Mouse (Mus musculus): ENCODE measurements around the gene Eif3l. TPM values are rescaled to one million over a fixed set of nuclear protein-coding genes. Genes with fewer than 3 reads are reported as not detected.
A peak's percentile ranks its signal among the peaks of the same experiment; 100 is the strongest.

Eif3l gene
- polyA plus RNA-seq, 1 experiment from 2014 or later, result 99.3 TPM

GRCm38 (mm10) chr15:79103264-79103663 lies 28.3 kb downstream of the Eif3l start:
- no peak overlapping the region for H3K9ac ChIP-seq (replicated peaks; ENCODE audit: low read depth)
- H3K4me1 ChIP-seq (ENCODE audit: insufficient read depth, low read depth, low read length), result peaks cover 15% of the 10 kb centered on the region
- H3K9me3 ChIP-seq (ENCODE audit: low read length), result no peaks in the 10 kb centered on the region
- no peak overlapping the region for H3K27ac ChIP-seq (ENCODE audit: low read length)
- no peak overlapping the region for H3K4me3 ChIP-seq (ENCODE audit: low read depth, low read length)
- ATAC-seq (no peak), DNase-seq (ENCODE audit: low spot score) (no peak)
- no peak overlapping the region for H3K4me2 ChIP-seq (replicated peaks; ENCODE audit: low read depth, low read length)
- 81% methylated on average over 10 of the region's 10 CpGs for WGBS
- TF ChIP-seq CTCF (IDR thresholded peaks at IDR 0.05) (no peak), EP300 (IDR thresholded peaks at IDR 0.05) (no peak)
- H3K27me3 ChIP-seq (replicated peaks; ENCODE audit: insufficient read depth, low read length), result no peaks in the 10 kb centered on the region
- no peaks in the 10 kb centered on the region for H3K36me3 ChIP-seq (ENCODE audit: insufficient read depth, low read length)

GRCm38 (mm10) chr15:79105804-79106203 lies 30.8 kb downstream of the Eif3l start:
- no peak overlapping the region for H3K9ac ChIP-seq (replicated peaks; ENCODE audit: low read depth)
- H3K4me2 ChIP-seq (replicated peaks; ENCODE audit: low read depth, low read length), result no peak overlapping the region
- H3K27ac ChIP-seq (ENCODE audit: low read length), result no peak overlapping the region
- no peaks in the 10 kb centered on the region for H3K9me3 ChIP-seq (ENCODE audit: low read length)
- peaks cover 17% of the 10 kb centered on the region; the same call in 1 of the 2 replicates for H3K4me1 ChIP-seq (ENCODE audit: insufficient read depth, low read depth, low read length)
- H3K36me3 ChIP-seq (ENCODE audit: insufficient read depth, low read length), result no peaks in the 10 kb centered on the region
- WGBS, result 53% methylated on average over 2 of the region's 2 CpGs
- ATAC-seq, result no peak
- H3K27me3 ChIP-seq (replicated peaks; ENCODE audit: insufficient read depth, low read length), result no peaks in the 10 kb centered on the region
- no peak for DNase-seq (ENCODE audit: low spot score)
- no peak overlapping the region for H3K4me3 ChIP-seq (ENCODE audit: low read depth, low read length)
- TF ChIP-seq CTCF (IDR thresholded peaks at IDR 0.05), result no peak
- no peak for TF ChIP-seq EP300 (IDR thresholded peaks at IDR 0.05)

GRCm38 (mm10) chr15:79107966-79108365 lies 33.0 kb downstream of the Eif3l start:
- H3K4me3 ChIP-seq (ENCODE audit: low read depth, low read length), result peak overlapping the region; percentile 84; the same call in 1 of the 2 replicates
- WGBS, result 26% methylated on average over 7 of the region's 7 CpGs
- no peaks in the 10 kb centered on the region for H3K9me3 ChIP-seq (ENCODE audit: low read length)
- peak overlapping the region; percentile 97 for H3K4me2 ChIP-seq (replicated peaks; ENCODE audit: low read depth, low read length)
- peak; percentile 61 for DNase-seq (ENCODE audit: low spot score)
- peaks cover 23% of the 10 kb centered on the region; the same call in 1 of the 2 replicates for H3K4me1 ChIP-seq (ENCODE audit: insufficient read depth, low read depth, low read length)
- H3K9ac ChIP-seq (replicated peaks; ENCODE audit: low read depth), result peak overlapping the region; percentile 82
- no peaks in the 10 kb centered on the region for H3K36me3 ChIP-seq (ENCODE audit: insufficient read depth, low read length)
- peak; percentile 30 for ATAC-seq
- TF ChIP-seq CTCF (IDR thresholded peaks at IDR 0.05) (no peak), EP300 (IDR thresholded peaks at IDR 0.05) (no peak)
- no peaks in the 10 kb centered on the region for H3K27me3 ChIP-seq (replicated peaks; ENCODE audit: insufficient read depth, low read length)
- H3K27ac ChIP-seq (ENCODE audit: low read length), result peak overlapping the region; percentile 91

- Histone ChIP-seq H3K9me3 (ENCODE audit: low read length) (no peaks in the 10 kb centered on the region), H3K27ac (ENCODE audit: low read length) (peak within 1 kb of the TSS; percentile 91), H3K4me1 (ENCODE audit: insufficient read depth, low read depth, low read length) (peaks cover 23% of the 10 kb centered on the region; the same call in 1 of the 2 replicates), H3K4me2 (replicated peaks; ENCODE audit: low read depth, low read length) (peak within 1 kb of the TSS; percentile 97), H3K9ac (replicated peaks; ENCODE audit: low read depth) (peak within 1 kb of the TSS; percentile 82), H3K36me3 (ENCODE audit: insufficient read depth, low read length) (no peaks in the 10 kb centered on the region), H3K4me3 (ENCODE audit: low read depth, low read length) (peak within 1 kb of the TSS; percentile 84), H3K27me3 (replicated peaks; ENCODE audit: insufficient read depth, low read length) (no peaks in the 10 kb centered on the region)
- ATAC-seq (peak; percentile 90), DNase-seq (ENCODE audit: low spot score) (peak; percentile 84)
- TF ChIP-seq CTCF (IDR thresholded peaks at IDR 0.05) (no peak), EP300 (IDR thresholded peaks at IDR 0.05) (no peak)
- WGBS, result under 1% methylated on average over 64 of the region's 85 CpGs
Observed at GRCm38 (mm10) chr15:79108421-79109320, 33.7 kb downstream of the Eif3l start, which contains the start of gene Micall1. Gene Micall1, plus strand, starts transcription at chr15:79108898.

- Histone ChIP-seq H3K9ac (replicated peaks; ENCODE audit: low read depth) (peak overlapping the region; percentile 82), H3K36me3 (ENCODE audit: insufficient read depth, low read length) (no peaks in the 10 kb centered on the region), H3K9me3 (ENCODE audit: low read length) (no peaks in the 10 kb centered on the region), H3K4me3 (ENCODE audit: low read depth, low read length) (peak overlapping the region; percentile 84), H3K4me2 (replicated peaks; ENCODE audit: low read depth, low read length) (peak overlapping the region; percentile 97), H3K27ac (ENCODE audit: low read length) (peak overlapping the region; percentile 91), H3K4me1 (ENCODE audit: insufficient read depth, low read depth, low read length) (peaks cover 23% of the 10 kb centered on the region; the same call in 1 of the 2 replicates), H3K27me3 (replicated peaks; ENCODE audit: insufficient read depth, low read length) (no peaks in the 10 kb centered on the region)
- DNase-seq (ENCODE audit: low spot score) (no peak), ATAC-seq (peak; percentile 47)
- TF ChIP-seq EP300 (IDR thresholded peaks at IDR 0.05), result no peak
- TF ChIP-seq CTCF (IDR thresholded peaks at IDR 0.05), result no peak
- WGBS, result under 1% methylated on average over 20 of the region's 46 CpGs
Observed at GRCm38 (mm10) chr15:79109321-79109934, 34.4 kb downstream of the Eif3l start.

- 19% methylated on average over 9 of the region's 9 CpGs for WGBS
Observed at GRCm38 (mm10) chr15:79110031-79110430, 35.1 kb downstream of the Eif3l start.

More at GRCm38 (mm10) chr15:79110031-79110430, 35.1 kb downstream of the Eif3l start:
- TF ChIP-seq CTCF (IDR thresholded peaks at IDR 0.05) (no peak), EP300 (IDR thresholded peaks at IDR 0.05) (no peak)
- H3K27me3 ChIP-seq (replicated peaks; ENCODE audit: insufficient read depth, low read length), result no peaks in the 10 kb centered on the region
- H3K4me3 ChIP-seq (ENCODE audit: low read depth, low read length), result peak overlapping the region; percentile 84
- no peak overlapping the region for H3K27ac ChIP-seq (ENCODE audit: low read length)
- ATAC-seq (no peak), DNase-seq (ENCODE audit: low spot score) (no peak)
- H3K4me2 ChIP-seq (replicated peaks; ENCODE audit: low read depth, low read length), result peak overlapping the region; percentile 97
- no peaks in the 10 kb centered on the region for H3K9me3 ChIP-seq (ENCODE audit: low read length)
- peak overlapping the region; percentile 82; the same call in 1 of the 2 replicates for H3K9ac ChIP-seq (replicated peaks; ENCODE audit: low read depth)
- H3K36me3 ChIP-seq (ENCODE audit: insufficient read depth, low read length), result peaks cover 5% of the 10 kb centered on the region; the same call in 1 of the 2 replicates
- peaks cover 23% of the 10 kb centered on the region; the same call in 1 of the 2 replicates for H3K4me1 ChIP-seq (ENCODE audit: insufficient read depth, low read depth, low read length)

Data from lung, postnatal 0 days (tissue).